Mouse (Mus musculus) liver, embryonic 14.5 days (tissue): ENCODE measurements around the gene Nectin2.

Experiments
- CTCF ChIP-seq: IDR thresholded peaks from 2 replicates; pipeline ENCODE4 v1.5.1; 2016; ENCODE audit warnings: antibody characterized with exemption, low read depth, control low read depth
- EP300 ChIP-seq: IDR thresholded peaks from 2 replicates; pipeline ENCODE4 v1.6.1; 2016; ENCODE audit warnings: antibody characterized with exemption, low read depth

- TF ChIP-seq CTCF (no peak), EP300 (no peak)
Measured at GRCm38 (mm10) chr7:19682979-19683378, 67.3 kb downstream of the Nectin2 start.
